Mouse (Mus musculus): ENCODE data around the gene Zfp277.

The Zfp277 gene

GRCm38 (mm10) chr12:40445206-40445605 is 496 bp downstream of the Zfp277 start:
- DNase-seq (ENCODE audit: low read depth): peak; percentile 16

DNA sequence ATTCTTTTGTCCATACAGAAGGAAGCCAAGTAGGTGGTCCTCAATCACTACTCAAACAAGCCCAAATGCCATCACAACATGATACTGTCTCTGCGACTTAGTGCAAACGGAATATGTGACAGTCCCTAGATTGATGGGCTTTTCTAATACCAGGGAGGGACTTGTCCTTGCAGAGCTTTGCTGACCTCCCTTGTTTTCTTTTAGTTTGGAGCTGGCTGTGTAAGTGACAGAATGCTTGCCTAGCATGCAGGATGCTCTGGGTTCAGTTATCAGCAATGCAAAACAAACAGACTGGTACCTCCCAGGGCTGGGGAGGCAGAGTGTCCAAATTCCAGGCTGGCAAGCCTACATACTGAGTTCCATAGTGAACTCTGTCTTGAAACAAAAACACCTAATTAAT is 7.7 kb downstream of the Zfp277 start:
- DNase-seq (ENCODE audit: low read depth): no peak

DNA sequence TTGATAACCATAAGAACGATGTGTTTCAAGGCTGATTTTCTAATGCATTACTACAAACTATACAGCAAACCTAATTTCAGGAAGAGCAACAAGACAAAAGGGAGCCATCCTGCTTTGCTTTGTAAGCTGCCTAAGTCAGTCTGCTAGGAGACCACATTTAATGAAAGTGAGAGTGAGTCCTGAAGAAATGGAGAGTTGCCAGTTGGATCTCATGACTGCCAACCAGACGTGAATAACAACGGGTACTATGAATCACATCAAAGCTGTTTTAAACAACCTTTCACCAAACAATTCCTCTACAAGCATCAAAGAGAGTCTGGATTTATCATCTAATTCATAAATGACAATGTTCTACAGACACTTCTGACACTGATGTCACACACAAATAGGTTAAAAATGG is 11.6 kb downstream of the Zfp277 start:
- DNase-seq (ENCODE audit: low read depth): no peak

- DNase-seq (ENCODE audit: low read depth): no peak
Observed at GRCm38 (mm10) chr12:40431075-40431474, 14.6 kb downstream of the Zfp277 start.

- no peak for DNase-seq (ENCODE audit: low read depth)
Observed at GRCm38 (mm10) chr12:40429976-40430375, 15.7 kb downstream of the Zfp277 start.

- DNase-seq (ENCODE audit: low read depth): no peak
Observed at GRCm38 (mm10) chr12:40427606-40428005, 18.1 kb downstream of the Zfp277 start.

- no peak for DNase-seq (ENCODE audit: low read depth)
Observed at GRCm38 (mm10) chr12:40424991-40425390, 20.7 kb downstream of the Zfp277 start.

DNA sequence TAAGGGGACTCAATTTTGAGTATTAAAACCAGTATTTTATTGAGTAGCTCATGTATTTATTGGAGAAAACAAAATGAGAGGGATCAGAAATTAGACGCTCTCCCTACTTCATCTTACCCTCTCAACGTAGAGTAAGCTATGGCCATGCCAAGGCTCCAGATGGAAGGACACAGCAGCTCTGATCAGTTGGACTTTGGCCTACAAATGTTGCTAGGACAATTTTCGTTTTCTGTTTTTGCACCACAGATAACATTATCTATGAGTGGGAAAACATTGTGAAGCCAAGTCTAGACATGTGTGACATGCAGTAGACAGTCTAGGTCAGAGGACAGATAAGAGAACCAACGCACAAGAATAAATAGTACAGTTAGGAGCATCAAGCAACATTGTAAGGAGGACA is 28.4 kb downstream of the Zfp277 start:
- DNase-seq (ENCODE audit: low read depth): no peak

DNA sequence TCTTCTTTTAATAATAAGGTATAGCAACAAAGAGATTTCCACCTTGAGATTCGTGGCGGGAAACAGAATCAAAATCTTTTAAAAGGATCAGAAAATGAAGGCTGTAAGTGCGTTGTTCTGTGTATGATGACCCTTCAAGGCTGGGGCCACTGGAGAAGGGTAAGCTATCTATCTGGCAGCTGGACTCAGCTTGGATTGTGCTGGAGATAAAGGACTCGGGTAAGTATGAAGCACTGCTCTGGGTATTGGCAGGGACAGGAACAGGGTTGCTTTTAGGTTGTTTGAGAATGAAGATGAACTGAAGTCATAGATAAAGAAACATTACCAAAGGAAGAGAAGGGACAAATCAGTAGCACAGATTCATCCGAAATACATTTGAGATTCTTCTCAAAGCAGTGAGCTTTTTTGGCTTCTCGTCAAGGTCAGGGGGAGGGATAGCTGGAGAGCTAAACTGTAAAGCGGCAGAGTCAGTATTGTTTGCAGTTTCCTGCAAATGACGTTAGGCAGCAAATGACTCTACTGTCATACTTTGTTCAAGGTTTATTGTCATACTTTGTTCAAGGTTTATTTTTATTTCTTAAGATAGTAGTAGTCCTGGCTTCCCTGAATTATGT is 30.3 kb downstream of the Zfp277 start:
- no peak for DNase-seq (ENCODE audit: low read depth)

GRCm38 (mm10) chr12:40414682-40415311 is 30.9 kb downstream of the Zfp277 start:
- DNase-seq (ENCODE audit: low read depth): no peak

GRCm38 (mm10) chr12:40399812-40400211 is 45.9 kb downstream of the Zfp277 start:
- no peak for DNase-seq (ENCODE audit: low read depth)

- DNase-seq (ENCODE audit: low read depth): no peak
Observed at GRCm38 (mm10) chr12:40399386-40399785, 46.3 kb downstream of the Zfp277 start.

GRCm38 (mm10) chr12:40398916-40399315 is 46.8 kb downstream of the Zfp277 start:
- no peak for DNase-seq (ENCODE audit: low read depth)

DNA sequence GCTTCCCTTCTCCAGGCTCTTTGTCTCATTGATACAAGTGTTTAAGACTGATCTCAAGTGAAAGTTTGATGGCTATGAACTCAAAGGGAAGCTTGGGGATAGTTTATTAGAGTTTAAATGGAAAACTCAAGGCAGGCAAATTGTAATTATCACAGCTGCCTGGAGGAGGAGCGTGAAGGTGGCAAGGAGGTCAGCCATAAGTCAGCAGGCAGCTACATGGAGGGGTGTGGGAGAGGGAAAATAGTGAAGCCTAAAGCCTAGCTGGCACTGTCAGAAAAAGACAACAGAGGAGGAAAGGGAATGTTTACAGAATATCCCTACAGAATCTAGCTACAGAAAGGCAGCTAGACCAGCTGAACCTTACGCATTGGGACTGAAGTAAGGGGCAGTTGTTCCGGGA is 52.8 kb downstream of the Zfp277 start:
- no peak for DNase-seq (ENCODE audit: low read depth)

DNA sequence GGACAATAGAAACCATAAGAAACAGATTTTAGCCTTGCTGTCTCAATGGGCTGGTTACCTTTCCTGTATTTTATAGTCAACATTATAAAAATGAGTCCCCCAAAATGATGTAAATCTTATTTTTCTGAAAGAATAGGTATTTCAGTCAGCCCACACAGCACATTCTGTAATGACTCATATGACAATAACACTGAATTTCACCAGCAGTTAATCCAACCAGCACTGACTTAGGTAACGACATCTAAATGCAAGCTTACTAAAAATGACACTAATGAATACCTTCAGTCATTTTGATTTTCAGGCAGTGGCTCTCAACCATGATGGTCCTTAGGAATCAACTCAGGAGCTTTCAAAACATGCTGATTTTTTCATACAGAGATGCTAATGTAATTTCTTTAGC is 54.4 kb downstream of the Zfp277 start:
- DNase-seq (ENCODE audit: low read depth): no peak

GRCm38 (mm10) chr12:40387786-40388185 is 57.9 kb downstream of the Zfp277 start:
- no peak for DNase-seq (ENCODE audit: low read depth)

- DNase-seq (ENCODE audit: low read depth): no peak
Observed at GRCm38 (mm10) chr12:40385301-40385700, 60.4 kb downstream of the Zfp277 start.

GRCm38 (mm10) chr12:40383718-40384117 is 62.0 kb downstream of the Zfp277 start:
- DNase-seq (ENCODE audit: low read depth): no peak

DNA sequence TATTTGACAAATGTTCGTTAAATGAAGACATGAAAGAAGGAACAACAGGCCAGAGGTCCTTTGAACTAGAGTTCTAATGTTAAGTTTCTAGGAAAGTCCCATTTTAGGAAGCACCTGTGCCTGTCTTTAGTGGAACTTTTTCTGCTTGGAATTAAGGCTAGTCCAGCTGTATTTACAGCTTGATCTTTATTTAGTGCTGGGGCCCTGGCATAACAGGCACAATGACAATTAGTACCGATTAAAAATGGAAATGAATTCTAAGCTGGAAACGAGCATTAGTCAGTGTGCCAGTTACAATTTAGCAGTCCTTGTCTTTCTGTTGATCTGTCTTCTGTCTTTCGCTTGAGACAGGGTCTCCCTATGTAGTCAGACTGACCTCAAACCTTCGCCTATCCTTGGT is 63.2 kb downstream of the Zfp277 start:
- no peak for DNase-seq (ENCODE audit: low read depth)

- DNase-seq (ENCODE audit: low read depth): no peak
Observed at GRCm38 (mm10) chr12:40381824-40382223, 63.9 kb downstream of the Zfp277 start.

GRCm38 (mm10) chr12:40381173-40381801 is 64.4 kb downstream of the Zfp277 start:
- no peak for DNase-seq (ENCODE audit: low read depth)

DNA sequence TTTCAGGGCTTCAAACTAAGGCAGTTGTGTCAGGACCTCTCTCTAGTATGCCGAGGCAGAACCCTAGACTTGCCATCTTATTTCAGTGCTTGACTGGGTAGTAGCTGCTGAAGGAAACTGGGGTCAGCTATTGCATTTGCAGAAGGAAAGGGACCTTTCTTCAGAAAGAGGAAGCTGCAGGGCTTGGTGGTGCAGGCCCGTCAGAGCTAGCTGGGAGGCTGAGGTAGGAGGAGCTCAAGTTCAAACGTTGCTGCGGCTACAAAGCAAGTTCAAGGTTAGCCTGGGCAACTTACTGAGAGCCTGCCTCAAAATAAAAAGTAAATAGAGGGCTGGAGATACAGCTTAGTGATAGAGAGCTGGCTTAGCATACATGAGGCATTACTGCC is 66.2 kb downstream of the Zfp277 start:
- DNase-seq (ENCODE audit: low read depth): no peak

- no peak for DNase-seq (ENCODE audit: low read depth)
Observed at GRCm38 (mm10) chr12:40378621-40379537, 66.8 kb downstream of the Zfp277 start.

Measured in c-Kit-positive CD71-positive TER-119-negative erythroid progenitor cells, embryonic 14.5 days (primary cell).